Mouse (Mus musculus): ENCODE measurements at regions not wholly inside any gene's neighbourhood (a gene's known extent, or its start where the extent isn't known, plus 50 kb on each side); places are given as distances from the start of the nearest gene placed in this dataset.

DNA sequence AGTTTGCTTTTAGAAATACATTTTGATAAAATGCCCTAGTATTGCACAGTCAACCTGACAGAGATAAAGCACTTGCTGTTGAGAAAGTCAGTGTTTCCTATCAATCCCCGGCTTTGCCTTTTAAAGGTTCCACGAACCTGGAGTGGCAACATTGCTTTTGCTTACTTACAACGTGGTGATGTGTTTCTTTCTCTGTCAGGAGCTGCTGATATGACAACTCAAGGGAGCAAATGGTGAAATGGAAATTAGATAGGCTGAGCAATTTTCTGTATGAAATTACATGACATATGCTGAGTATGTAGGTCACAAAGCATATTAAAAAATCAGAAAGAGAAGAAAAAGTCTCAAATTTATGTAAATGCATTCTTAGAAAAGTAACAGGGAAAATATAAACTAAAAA lies 336.8 kb downstream of the 1700017N19Rik start:
- 41% methylated on average over 3 of the region's 3 CpGs for WGBS
- Histone ChIP-seq H3K4me3 (ENCODE audit: low read depth, low read length) (no peak overlapping the region), H3K4me2 (ENCODE audit: low read depth, low read length) (no peak overlapping the region)

DNA sequence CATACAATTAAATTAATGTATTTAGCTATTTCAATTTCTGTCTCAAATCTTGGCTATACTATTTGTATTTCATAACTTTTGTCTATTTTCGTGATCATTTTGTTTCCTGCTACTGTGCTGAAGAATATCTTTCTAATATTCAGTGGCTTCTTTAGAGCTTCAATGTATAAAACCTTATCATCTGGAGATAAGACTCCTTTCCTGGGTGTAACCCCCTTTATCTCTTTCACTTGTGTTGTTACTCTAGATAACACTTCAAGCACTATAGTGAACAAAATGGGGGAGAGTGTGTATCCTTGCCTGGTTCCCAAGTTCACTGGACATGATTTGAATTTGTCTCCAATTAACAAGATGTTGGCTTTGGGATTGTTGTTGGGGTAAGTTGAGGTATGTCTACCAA lies 341.5 kb downstream of the 1700017N19Rik start:
- Histone ChIP-seq H3K27me3 (ENCODE audit: control insufficient read depth, insufficient read depth, low read length) (no peaks in the 10 kb centered on the region), H3K4me1 (ENCODE audit: control insufficient read depth, insufficient read depth) (no peaks in the 10 kb centered on the region), H3K4me3 (ENCODE audit: low read depth, low read length) (no peak overlapping the region), H3K4me2 (ENCODE audit: low read depth, low read length) (no peak overlapping the region), H3K36me3 (replicated peaks; ENCODE audit: control insufficient read depth, insufficient read depth, low read length) (no peaks in the 10 kb centered on the region), H3K9ac (replicated peaks; ENCODE audit: low read depth, low read length) (no peak overlapping the region), H3K9me3 (replicated peaks; ENCODE audit: control insufficient read depth, low read length) (no peaks in the 10 kb centered on the region), H3K27ac (ENCODE audit: low read depth) (no peak overlapping the region)
- 79% methylated on average over 1 of the region's 1 CpGs for WGBS
- DNase-seq (ENCODE audit: low spot score): no peak
- no peak for TF ChIP-seq CTCF (IDR thresholded peaks at IDR 0.05; ENCODE audit: low read depth)
- TF ChIP-seq EP300 (IDR thresholded peaks at IDR 0.05; ENCODE audit: low read depth): no peak
- ATAC-seq (ENCODE audit: insufficient read depth, low read depth): no peak

More for the DNA sequence above, 336.8 kb downstream of the 1700017N19Rik start:
- ATAC-seq (ENCODE audit: insufficient read depth, low read depth) (no peak), DNase-seq (ENCODE audit: low spot score) (no peak)
- Histone ChIP-seq H3K9ac (replicated peaks; ENCODE audit: low read depth, low read length) (no peak overlapping the region), H3K27ac (ENCODE audit: low read depth) (no peak overlapping the region), H3K4me1 (ENCODE audit: control insufficient read depth, insufficient read depth) (no peaks in the 10 kb centered on the region), H3K27me3 (ENCODE audit: control insufficient read depth, insufficient read depth, low read length) (no peaks in the 10 kb centered on the region), H3K9me3 (replicated peaks; ENCODE audit: control insufficient read depth, low read length) (no peaks in the 10 kb centered on the region), H3K36me3 (replicated peaks; ENCODE audit: control insufficient read depth, insufficient read depth, low read length) (no peaks in the 10 kb centered on the region)
- TF ChIP-seq EP300 (IDR thresholded peaks at IDR 0.05; ENCODE audit: low read depth): no peak
- no peak for TF ChIP-seq CTCF (IDR thresholded peaks at IDR 0.05; ENCODE audit: low read depth)

DNA sequence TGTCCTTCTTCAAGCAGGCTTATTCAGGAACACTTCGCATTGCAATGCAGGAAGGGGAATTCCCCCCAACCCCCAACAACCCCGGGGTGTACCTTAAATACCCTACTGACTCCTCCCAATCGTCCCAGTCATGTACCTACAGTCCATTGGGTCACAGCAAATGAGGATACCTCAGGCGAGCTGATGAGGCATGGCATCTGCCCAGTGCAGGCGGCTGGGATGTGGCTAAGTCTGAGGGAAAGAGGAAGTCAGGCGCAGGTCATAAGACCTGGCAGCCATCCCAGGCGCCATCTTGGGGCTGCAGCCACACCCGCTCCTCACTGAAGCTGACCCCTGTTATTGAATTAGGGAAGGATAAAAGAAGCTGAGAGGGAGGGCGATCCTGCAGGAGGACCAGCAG lies 368.1 kb downstream of the 1700017N19Rik start:
- no peak overlapping the region for H3K9ac ChIP-seq (replicated peaks; ENCODE audit: low read depth, low read length)
- no peaks in the 10 kb centered on the region for H3K4me1 ChIP-seq (ENCODE audit: control insufficient read depth, insufficient read depth)
- TF ChIP-seq EP300 (IDR thresholded peaks at IDR 0.05; ENCODE audit: low read depth) (no peak), CTCF (IDR thresholded peaks at IDR 0.05; ENCODE audit: low read depth) (no peak)
- H3K27ac ChIP-seq (ENCODE audit: low read depth): no peak overlapping the region
- no peak overlapping the region for H3K4me2 ChIP-seq (ENCODE audit: low read depth, low read length)
- no peaks in the 10 kb centered on the region for H3K9me3 ChIP-seq (replicated peaks; ENCODE audit: control insufficient read depth, low read length)
- H3K4me3 ChIP-seq (ENCODE audit: low read depth, low read length): no peak overlapping the region
- no peaks in the 10 kb centered on the region for H3K36me3 ChIP-seq (replicated peaks; ENCODE audit: control insufficient read depth, insufficient read depth, low read length)
- ATAC-seq (ENCODE audit: insufficient read depth, low read depth) (no peak), DNase-seq (ENCODE audit: low spot score) (no peak)
- 77% methylated on average over 9 of the region's 9 CpGs for WGBS
- no peaks in the 10 kb centered on the region for H3K27me3 ChIP-seq (ENCODE audit: control insufficient read depth, insufficient read depth, low read length)

DNA sequence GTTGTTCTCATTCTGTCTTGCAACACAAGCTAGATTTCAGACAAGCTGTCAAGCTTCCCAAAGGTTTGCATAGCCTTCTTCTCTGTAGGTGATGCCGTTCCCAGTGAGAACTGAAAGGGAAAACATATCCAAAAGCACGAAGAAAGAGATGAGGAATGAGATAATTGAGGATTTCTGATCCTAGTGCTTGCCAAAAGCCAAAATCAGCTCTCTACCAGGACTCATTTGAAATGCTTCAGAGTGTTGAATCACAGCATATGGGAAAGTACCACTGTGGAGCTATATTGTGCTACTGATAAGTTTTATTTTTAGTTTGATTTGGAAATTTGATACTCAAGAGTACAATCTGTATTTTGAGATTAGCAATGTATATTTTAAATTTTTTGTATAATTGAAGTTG lies 413.2 kb downstream of the 1700017N19Rik start:
- no peaks in the 10 kb centered on the region for H3K9me3 ChIP-seq (replicated peaks; ENCODE audit: control insufficient read depth, low read length)
- no peak for DNase-seq (ENCODE audit: low spot score)
- H3K9ac ChIP-seq (replicated peaks; ENCODE audit: low read depth, low read length): no peak overlapping the region
- H3K27me3 ChIP-seq (ENCODE audit: control insufficient read depth, insufficient read depth, low read length): no peaks in the 10 kb centered on the region
- WGBS: 59% methylated on average over 2 of the region's 2 CpGs
- no peak overlapping the region for H3K4me3 ChIP-seq (ENCODE audit: low read depth, low read length)
- no peak for ATAC-seq (ENCODE audit: insufficient read depth, low read depth)
- no peaks in the 10 kb centered on the region for H3K36me3 ChIP-seq (replicated peaks; ENCODE audit: control insufficient read depth, insufficient read depth, low read length)
- TF ChIP-seq EP300 (IDR thresholded peaks at IDR 0.05; ENCODE audit: low read depth): no peak
- TF ChIP-seq CTCF (IDR thresholded peaks at IDR 0.05; ENCODE audit: low read depth): no peak
- no peak overlapping the region for H3K27ac ChIP-seq (ENCODE audit: low read depth)
- H3K4me2 ChIP-seq (ENCODE audit: low read depth, low read length): no peak overlapping the region
- no peaks in the 10 kb centered on the region for H3K4me1 ChIP-seq (ENCODE audit: control insufficient read depth, insufficient read depth)

DNA sequence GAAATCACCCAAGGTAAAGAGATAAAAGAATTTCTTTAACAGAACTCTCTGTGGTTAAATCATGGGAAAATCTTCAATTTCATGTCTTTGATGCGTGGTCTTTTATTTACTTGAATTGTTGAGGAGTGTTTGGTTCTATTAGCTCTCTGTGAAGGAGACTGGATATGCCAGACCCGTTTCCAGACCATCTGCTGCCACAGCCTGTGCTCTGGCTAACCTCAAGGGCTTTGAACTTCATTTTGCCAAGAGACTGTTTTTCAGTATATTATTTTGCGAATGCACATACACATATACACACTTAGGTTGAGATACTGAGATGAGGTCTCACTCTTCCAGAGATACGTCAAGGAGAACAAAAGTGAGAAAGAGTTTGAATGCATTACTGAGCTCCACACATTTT lies 414.4 kb downstream of the 1700017N19Rik start:
- Histone ChIP-seq H3K27me3 (ENCODE audit: control insufficient read depth, insufficient read depth, low read length) (no peaks in the 10 kb centered on the region), H3K4me3 (ENCODE audit: low read depth, low read length) (no peak overlapping the region), H3K27ac (ENCODE audit: low read depth) (no peak overlapping the region), H3K36me3 (replicated peaks; ENCODE audit: control insufficient read depth, insufficient read depth, low read length) (no peaks in the 10 kb centered on the region), H3K4me2 (ENCODE audit: low read depth, low read length) (no peak overlapping the region), H3K9ac (replicated peaks; ENCODE audit: low read depth, low read length) (no peak overlapping the region), H3K4me1 (ENCODE audit: control insufficient read depth, insufficient read depth) (no peaks in the 10 kb centered on the region), H3K9me3 (replicated peaks; ENCODE audit: control insufficient read depth, low read length) (no peaks in the 10 kb centered on the region)
- DNase-seq (ENCODE audit: low spot score): no peak
- ATAC-seq (ENCODE audit: insufficient read depth, low read depth): no peak
- WGBS: 70% methylated on average over 4 of the region's 4 CpGs
- no peak for TF ChIP-seq EP300 (IDR thresholded peaks at IDR 0.05; ENCODE audit: low read depth)
- no peak for TF ChIP-seq CTCF (IDR thresholded peaks at IDR 0.05; ENCODE audit: low read depth)

DNA sequence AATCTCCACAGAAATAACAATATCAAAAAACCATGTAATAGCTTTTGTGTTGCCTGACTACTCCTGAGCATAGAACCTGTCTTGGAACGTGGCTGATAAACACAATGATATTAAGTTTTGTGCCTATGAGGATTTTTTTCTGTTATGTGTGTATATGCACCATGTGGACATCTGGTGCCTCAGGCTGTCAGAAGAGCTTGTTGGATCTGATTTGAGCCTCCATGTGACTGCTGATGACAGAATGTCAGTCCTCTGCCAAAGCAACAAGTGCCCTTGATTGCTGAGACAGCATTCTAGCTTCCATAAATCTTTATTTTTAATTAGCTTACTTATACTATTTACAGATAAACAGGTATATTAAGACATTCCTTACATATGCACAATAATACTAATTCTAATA lies 425.1 kb downstream of the 1700017N19Rik start:
- Histone ChIP-seq H3K9me3 (replicated peaks; ENCODE audit: control insufficient read depth, low read length) (no peaks in the 10 kb centered on the region), H3K36me3 (replicated peaks; ENCODE audit: control insufficient read depth, insufficient read depth, low read length) (no peaks in the 10 kb centered on the region), H3K27ac (ENCODE audit: low read depth) (no peak overlapping the region), H3K27me3 (ENCODE audit: control insufficient read depth, insufficient read depth, low read length) (no peaks in the 10 kb centered on the region), H3K9ac (replicated peaks; ENCODE audit: low read depth, low read length) (no peak overlapping the region), H3K4me3 (ENCODE audit: low read depth, low read length) (no peak overlapping the region), H3K4me2 (ENCODE audit: low read depth, low read length) (no peak overlapping the region), H3K4me1 (ENCODE audit: control insufficient read depth, insufficient read depth) (no peaks in the 10 kb centered on the region)
- WGBS: 68% methylated on average over 1 of the region's 1 CpGs
- DNase-seq (ENCODE audit: low spot score) (no peak), ATAC-seq (ENCODE audit: insufficient read depth, low read depth) (no peak)
- TF ChIP-seq EP300 (IDR thresholded peaks at IDR 0.05; ENCODE audit: low read depth) (no peak), CTCF (IDR thresholded peaks at IDR 0.05; ENCODE audit: low read depth) (no peak)
